Mouse (Mus musculus) midbrain, embryonic 15.5 days (tissue): ENCODE measurements around the gene Fam214a. TPM values are rescaled to one million over a fixed set of nuclear protein-coding genes. Genes with fewer than 3 reads are reported as not detected.

ENCODE experiments used
- ATAC-seq: fragments of 200-750 bp; cut with Nextera tagmentation; replicated peaks from 2 replicates; pipeline ENCODE4 v1.8.0; 2017; ENCODE audit warnings: moderate TSS enrichment
- H3K27ac ChIP-seq: fragments of 300-500 bp; sonication (generic); 2 replicates; pipeline ENCODE4 v1.5.1; 2015; ENCODE audit warnings: mild to moderate bottlenecking, inconsistent platforms
- H3K27me3 ChIP-seq: fragments of 300-500 bp; sonication (generic); replicated peaks from 2 replicates; pipeline ENCODE4 v1.6.1; 2015; ENCODE audit warnings: inconsistent platforms
- H3K36me3 ChIP-seq: fragments of 300-500 bp; sonication (generic); replicated peaks from 2 replicates; pipeline ENCODE4 v1.6.1; 2015; ENCODE audit warnings: inconsistent platforms
- H3K4me1 ChIP-seq: fragments of 300-500 bp; sonication (generic); 2 replicates; pipeline ENCODE4 v1.6.1; 2015; ENCODE audit warnings: inconsistent platforms
- H3K4me2 ChIP-seq: fragments of 300-500 bp; sonication (generic); 2 replicates; pipeline ENCODE4 v1.6.1; 2015; ENCODE audit warnings: inconsistent platforms, mild to moderate bottlenecking, moderate library complexity
- H3K4me3 ChIP-seq: fragments of 300-500 bp; sonication (generic); 2 replicates; pipeline ENCODE4 v1.5.1; 2015; ENCODE audit warnings: mild to moderate bottlenecking, inconsistent platforms
- H3K9ac ChIP-seq: fragments of 300-500 bp; sonication (generic); 2 replicates; pipeline ENCODE4 v1.6.1; 2015; ENCODE audit warnings: mild to moderate bottlenecking, inconsistent platforms
- H3K9me3 ChIP-seq: fragments of 300-500 bp; sonication (generic); 2 replicates; pipeline ENCODE4 v1.6.1; 2016; ENCODE audit warnings: inconsistent platforms
- WGBS: fragments of 180-500 bp; shearing (Covaris S2); methylation state at CpG from one replicate; pipeline ENCODE4 v1.1.7; 2015; ENCODE audit warnings: mixed read lengths; 5-methylcytosine and 5-hydroxymethylcytosine counted together
- polyA plus RNA-seq: library from polyadenylated mRNA; unstranded; fragments of >200 nt; fragmentation: Nextera tagmentation; extraction: Ambion mirVana; gene quantifications from 2 replicates; pipeline ENCODE4 v1.2.1, GENCODE M21; 2015

Fam214a gene
- polyA plus RNA-seq, 1 experiment from 2014 or later = 28.1 TPM

GRCm38 (mm10) chr9:74953959-74954279 lies 1.2 kb downstream of the Fam214a start:
- no peak overlapping the region for H3K27ac ChIP-seq
- H3K4me2 ChIP-seq = peak overlapping the region; percentile 81
- no peak for ATAC-seq
- 0 out of 2 replicates have a peak, but pooled peaks cover 4% of the 10 kb centered on the region for H3K36me3 ChIP-seq
- 49% methylated on average over 2 of the region's 2 CpGs for WGBS
- no peaks in the 10 kb centered on the region for H3K27me3 ChIP-seq
- peak overlapping the region; percentile 87; the same call in 1 of the 2 replicates for H3K9ac ChIP-seq
- H3K4me3 ChIP-seq = peak overlapping the region; percentile 87
- H3K9me3 ChIP-seq = no peaks in the 10 kb centered on the region
- peaks cover 20% of the 10 kb centered on the region for H3K4me1 ChIP-seq

GRCm38 (mm10) chr9:74954387-74954786 lies 1.7 kb downstream of the Fam214a start:
- WGBS = 78% methylated on average over 2 of the region's 2 CpGs
- peaks cover 20% of the 10 kb centered on the region for H3K4me1 ChIP-seq
- H3K4me3 ChIP-seq = no peak overlapping the region
- no peak for ATAC-seq
- no peaks in the 10 kb centered on the region for H3K9me3 ChIP-seq
- H3K4me2 ChIP-seq = peak overlapping the region; percentile 81
- no peaks in the 10 kb centered on the region for H3K27me3 ChIP-seq
- peak overlapping the region; percentile 18; the same call in 1 of the 2 replicates for H3K9ac ChIP-seq
- 0 out of 2 replicates have a peak, but pooled peaks cover 4% of the 10 kb centered on the region for H3K36me3 ChIP-seq
- H3K27ac ChIP-seq = no peak overlapping the region

GRCm38 (mm10) chr9:74960630-74961029 lies 7.9 kb downstream of the Fam214a start:
- WGBS = 28% methylated on average over 6 of the region's 6 CpGs
- Histone ChIP-seq H3K4me1 (peaks cover 15% of the 10 kb centered on the region), H3K27ac (peak overlapping the region; percentile 49), H3K27me3 (no peaks in the 10 kb centered on the region), H3K4me3 (no peak overlapping the region), H3K36me3 (0 out of 2 replicates have a peak, but pooled peaks cover 4% of the 10 kb centered on the region), H3K9me3 (no peaks in the 10 kb centered on the region), H3K4me2 (no peak overlapping the region), H3K9ac (no peak overlapping the region)
- ATAC-seq = 0 out of 2 replicates have a peak, but pooled peaks have one; percentile 21

GRCm38 (mm10) chr9:74961073-74961575 lies 8.4 kb downstream of the Fam214a start:
- Histone ChIP-seq H3K4me1 (peaks cover 15% of the 10 kb centered on the region), H3K9me3 (no peaks in the 10 kb centered on the region), H3K4me2 (peak overlapping the region; percentile 19)

GRCm38 (mm10) chr9:74963953-74964352 lies 11.3 kb downstream of the Fam214a start:
- Histone ChIP-seq H3K36me3 (no peaks in the 10 kb centered on the region), H3K4me2 (no peak overlapping the region), H3K4me1 (peaks cover 15% of the 10 kb centered on the region), H3K9ac (no peak overlapping the region), H3K9me3 (no peaks in the 10 kb centered on the region), H3K4me3 (no peak overlapping the region), H3K27ac (no peak overlapping the region), H3K27me3 (no peaks in the 10 kb centered on the region)
- WGBS = 83% methylated on average over 2 of the region's 2 CpGs
- no peak for ATAC-seq

More at GRCm38 (mm10) chr9:74961073-74961575, 8.4 kb downstream of the Fam214a start:
- Histone ChIP-seq H3K27me3 (no peaks in the 10 kb centered on the region), H3K9ac (peak overlapping the region; percentile 12; the same call in 1 of the 2 replicates), H3K36me3 (0 out of 2 replicates have a peak, but pooled peaks cover 4% of the 10 kb centered on the region), H3K27ac (peak overlapping the region; percentile 49), H3K4me3 (no peak overlapping the region)
- WGBS = 6% methylated on average over 14 of the region's 14 CpGs
- peak; percentile 82 for ATAC-seq

GRCm38 (mm10) chr9:74964866-74965384 lies 12.2 kb downstream of the Fam214a start:
- H3K4me2 ChIP-seq = no peak overlapping the region
- no peak for ATAC-seq
- H3K27ac ChIP-seq = no peak overlapping the region
- H3K9me3 ChIP-seq = no peaks in the 10 kb centered on the region
- H3K27me3 ChIP-seq = no peaks in the 10 kb centered on the region
- 90% methylated on average over 10 of the region's 10 CpGs for WGBS
- no peak overlapping the region for H3K9ac ChIP-seq
- H3K36me3 ChIP-seq = no peaks in the 10 kb centered on the region
- H3K4me1 ChIP-seq = peaks cover 15% of the 10 kb centered on the region
- no peak overlapping the region for H3K4me3 ChIP-seq

- H3K4me2 ChIP-seq = no peak overlapping the region
- no peak for ATAC-seq
- no peak overlapping the region for H3K27ac ChIP-seq
- no peak overlapping the region for H3K9ac ChIP-seq
- H3K27me3 ChIP-seq = no peaks in the 10 kb centered on the region
- 83% methylated on average over 4 of the region's 4 CpGs for WGBS
- H3K4me3 ChIP-seq = no peak overlapping the region
- peaks cover 6% of the 10 kb centered on the region for H3K4me1 ChIP-seq
- H3K9me3 ChIP-seq = no peaks in the 10 kb centered on the region
- no peaks in the 10 kb centered on the region for H3K36me3 ChIP-seq
Observed at GRCm38 (mm10) chr9:74966200-74966599, 13.5 kb downstream of the Fam214a start.

- Histone ChIP-seq H3K9ac (no peak overlapping the region), H3K4me1 (0 out of 2 replicates have a peak, but pooled peaks cover 2% of the 10 kb centered on the region), H3K36me3 (no peaks in the 10 kb centered on the region), H3K4me3 (no peak overlapping the region), H3K27me3 (no peaks in the 10 kb centered on the region), H3K9me3 (no peaks in the 10 kb centered on the region), H3K27ac (no peak overlapping the region), H3K4me2 (no peak overlapping the region)
- WGBS = 92% methylated on average over 8 of the region's 8 CpGs
- no peak for ATAC-seq
Observed at GRCm38 (mm10) chr9:74968647-74969428, 16.2 kb downstream of the Fam214a start.

GRCm38 (mm10) chr9:74970591-74970990 lies 17.9 kb downstream of the Fam214a start:
- peaks cover 14% of the 10 kb centered on the region for H3K4me1 ChIP-seq
- no peak overlapping the region for H3K4me3 ChIP-seq
- no peaks in the 10 kb centered on the region for H3K36me3 ChIP-seq
- no peak overlapping the region for H3K9ac ChIP-seq
- H3K4me2 ChIP-seq = no peak overlapping the region
- no peaks in the 10 kb centered on the region for H3K9me3 ChIP-seq
- ATAC-seq = no peak
- H3K27me3 ChIP-seq = no peaks in the 10 kb centered on the region
- no peak overlapping the region for H3K27ac ChIP-seq
- 86% methylated on average over 1 of the region's 1 CpGs for WGBS

GRCm38 (mm10) chr9:74971191-74971976 lies 18.7 kb downstream of the Fam214a start:
- Histone ChIP-seq H3K4me2 (no peak overlapping the region), H3K4me1 (peaks cover 17% of the 10 kb centered on the region), H3K9ac (no peak overlapping the region), H3K36me3 (no peaks in the 10 kb centered on the region), H3K27me3 (no peaks in the 10 kb centered on the region), H3K27ac (no peak overlapping the region), H3K9me3 (no peaks in the 10 kb centered on the region), H3K4me3 (no peak overlapping the region)
- WGBS = 94% methylated on average over 12 of the region's 12 CpGs
- ATAC-seq = no peak

- H3K36me3 ChIP-seq = no peaks in the 10 kb centered on the region
Observed at GRCm38 (mm10) chr9:74972736-74973135, 20.1 kb downstream of the Fam214a start.

GRCm38 (mm10) chr9:74973154-74973553 lies 20.5 kb downstream of the Fam214a start:
- no peak overlapping the region for H3K27ac ChIP-seq
- no peak overlapping the region for H3K9ac ChIP-seq
- no peaks in the 10 kb centered on the region for H3K27me3 ChIP-seq
- no peaks in the 10 kb centered on the region for H3K9me3 ChIP-seq
- ATAC-seq = no peak
- H3K4me1 ChIP-seq = peaks cover 27% of the 10 kb centered on the region
- WGBS = 92% methylated on average over 4 of the region's 4 CpGs
- H3K4me3 ChIP-seq = no peak overlapping the region
- no peak overlapping the region for H3K4me2 ChIP-seq
- no peaks in the 10 kb centered on the region for H3K36me3 ChIP-seq

More at GRCm38 (mm10) chr9:74972736-74973135, 20.1 kb downstream of the Fam214a start:
- H3K9me3 ChIP-seq = no peaks in the 10 kb centered on the region
- no peak overlapping the region for H3K9ac ChIP-seq
- no peaks in the 10 kb centered on the region for H3K27me3 ChIP-seq
- H3K27ac ChIP-seq = no peak overlapping the region
- no peak overlapping the region for H3K4me3 ChIP-seq
- peaks cover 23% of the 10 kb centered on the region for H3K4me1 ChIP-seq
- ATAC-seq = no peak
- 96% methylated on average over 5 of the region's 5 CpGs for WGBS
- H3K4me2 ChIP-seq = no peak overlapping the region
